Mouse (Mus musculus) cerebellum, adult 11 months (tissue): ENCODE measurements around the gene Atp7a.
"Not testable (repeated sequence)": the region's sequence is repeated elsewhere in the genome, so short reads cannot be mapped to it uniquely, and the experiment has no call there.

Experiments
- DNase-seq: peaks from one replicate; pipeline ENCODE4 v3.0.0; 2022

The Atp7a gene

GRCm38 (mm10) chrX:106026418-106027342, at the start of gene Atp7a:
TSS of gene Atp7a (plus strand) at chrX:106027276.
- DNase-seq: peak; percentile 77

- no peak for DNase-seq
These were observed 25.5 kb upstream of the Atp7a start for GRCm38 (mm10) chrX:106001605-106002004.

DNA sequence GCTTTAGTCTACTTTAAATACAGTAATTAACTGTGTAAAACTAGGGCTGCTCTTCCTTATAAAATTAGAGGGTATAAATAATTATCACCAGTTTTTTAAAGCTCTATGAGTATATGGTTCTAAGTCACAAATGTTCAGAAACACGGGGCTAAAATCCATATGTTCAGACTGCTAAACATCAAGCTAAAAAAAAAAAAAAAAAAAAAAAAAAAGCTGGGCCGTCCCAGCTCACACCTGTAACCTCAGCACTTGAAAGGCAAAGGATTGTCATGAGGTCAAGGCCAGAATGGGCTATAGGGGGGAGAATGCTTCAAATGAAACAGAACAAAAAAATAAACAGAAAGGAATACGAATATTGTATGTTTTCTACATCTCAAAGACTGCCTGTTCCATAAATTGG, 16.3 kb upstream of the Atp7a start:
- DNase-seq: no peak

GRCm38 (mm10) chrX:106011465-106012159, 15.5 kb upstream of the Atp7a start, which contains the start of gene Magt1:
TSS of gene Magt1 (minus strand) at chrX:106011906.
- DNase-seq: peak; percentile 76

GRCm38 (mm10) chrX:106012559-106012958, 14.5 kb upstream of the Atp7a start:
- DNase-seq: no peak

- DNase-seq: peak; percentile 24
These were observed 13.9 kb upstream of the Atp7a start for GRCm38 (mm10) chrX:106013217-106013616.

DNA sequence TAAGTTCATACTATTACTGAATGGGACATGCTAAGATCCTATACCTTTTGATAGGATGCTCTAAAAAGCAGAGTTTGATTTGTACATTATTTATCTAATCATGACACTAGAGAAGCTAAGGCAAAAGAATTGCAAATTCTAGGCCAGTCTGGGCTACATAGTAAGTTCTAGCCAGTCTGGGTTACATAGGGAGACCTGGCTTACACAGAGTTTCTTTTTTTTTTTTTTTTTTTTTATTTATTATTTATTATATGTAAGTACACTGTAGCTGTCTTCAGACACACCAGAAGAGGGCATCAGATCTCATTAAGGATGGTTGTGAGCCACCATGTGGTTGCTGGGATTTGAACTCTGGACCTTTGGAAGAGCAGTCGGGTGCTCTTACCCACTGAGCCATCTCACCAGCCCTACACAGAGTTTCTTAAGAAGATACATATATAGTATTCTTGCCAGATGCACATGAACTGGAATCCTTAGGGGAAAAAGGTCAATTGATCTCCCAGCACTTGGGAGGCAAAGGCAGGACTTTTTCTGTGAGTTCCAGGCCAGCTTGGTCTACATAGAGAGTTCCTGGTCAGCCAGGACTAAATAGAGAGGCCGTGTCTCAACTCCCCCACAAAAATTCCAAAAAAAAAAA, 12.2 kb upstream of the Atp7a start:
- not testable (repeated sequence) for DNase-seq

- DNase-seq: peak; percentile 66
These were observed 11.3 kb upstream of the Atp7a start, which contains the start of gene Cox7b for GRCm38 (mm10) chrX:106015571-106016322. TSS of gene Cox7b (plus strand) at chrX:106015700.

DNA sequence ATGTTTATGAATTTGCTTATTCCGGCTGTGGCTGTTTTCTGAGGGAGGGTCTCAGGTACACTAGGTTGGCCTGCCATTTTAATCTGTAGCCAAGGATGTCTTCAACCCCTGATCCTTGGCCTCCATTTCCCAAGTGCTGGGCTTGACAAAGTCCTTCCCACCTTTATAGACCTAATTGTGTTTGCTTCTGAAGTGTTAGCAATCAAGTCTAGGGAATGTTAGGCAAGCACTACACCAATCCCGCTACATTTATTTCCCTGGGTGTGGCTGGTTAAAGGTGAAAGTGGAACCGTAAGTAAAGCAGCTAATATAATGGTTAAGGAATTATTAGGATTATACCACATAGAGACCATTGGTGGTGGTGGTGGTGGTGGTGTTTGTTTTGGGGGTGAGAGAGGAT, 10.0 kb upstream of the Atp7a start:
- no peak for DNase-seq

DNA sequence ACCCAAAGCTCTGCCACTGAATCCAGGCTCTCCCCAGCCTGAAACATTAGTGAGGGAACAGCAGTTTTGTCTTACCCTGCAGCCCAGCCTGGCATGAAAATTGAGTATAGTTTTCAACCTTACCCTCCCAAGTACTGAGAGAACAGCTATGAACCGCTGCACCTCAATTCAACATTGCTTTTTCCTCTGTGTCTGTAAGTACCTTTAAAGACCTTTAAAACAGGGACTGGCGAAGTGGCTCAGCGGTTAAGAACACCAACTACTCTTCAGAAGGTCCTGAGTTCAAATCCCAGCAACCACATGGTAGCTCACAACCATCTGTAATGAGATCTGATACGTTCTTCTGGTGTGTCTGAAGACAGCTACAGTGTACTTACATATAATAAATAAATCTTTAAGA, 9.6 kb upstream of the Atp7a start:
- DNase-seq: no peak

GRCm38 (mm10) chrX:106027343-106027674, 233 bp downstream of the Atp7a start:
- DNase-seq: no peak

DNA sequence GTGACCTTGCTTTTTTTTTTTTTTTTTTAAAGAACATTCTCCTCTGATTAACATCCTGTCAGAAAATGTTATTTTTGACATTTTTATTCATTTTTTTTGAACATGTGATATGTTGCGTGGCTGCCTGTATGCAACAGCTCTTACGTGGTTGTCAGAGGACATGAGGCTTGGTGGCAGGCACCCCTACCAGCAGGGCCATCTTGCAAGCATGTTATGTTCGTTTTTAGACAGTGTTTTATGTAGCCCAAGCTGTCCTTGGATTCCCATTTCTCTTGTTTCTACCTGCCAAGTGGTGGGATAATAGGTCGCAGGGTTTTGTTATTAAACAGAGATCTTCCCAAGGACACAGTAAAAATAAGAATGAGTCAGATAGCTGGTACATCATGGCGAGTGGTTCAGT, 3.1 kb downstream of the Atp7a start:
- no peak for DNase-seq

GRCm38 (mm10) chrX:106031124-106031523, 4.0 kb downstream of the Atp7a start:
- DNase-seq: no peak

- no peak for DNase-seq
These were observed 8.7 kb downstream of the Atp7a start for GRCm38 (mm10) chrX:106035727-106036126.

DNA sequence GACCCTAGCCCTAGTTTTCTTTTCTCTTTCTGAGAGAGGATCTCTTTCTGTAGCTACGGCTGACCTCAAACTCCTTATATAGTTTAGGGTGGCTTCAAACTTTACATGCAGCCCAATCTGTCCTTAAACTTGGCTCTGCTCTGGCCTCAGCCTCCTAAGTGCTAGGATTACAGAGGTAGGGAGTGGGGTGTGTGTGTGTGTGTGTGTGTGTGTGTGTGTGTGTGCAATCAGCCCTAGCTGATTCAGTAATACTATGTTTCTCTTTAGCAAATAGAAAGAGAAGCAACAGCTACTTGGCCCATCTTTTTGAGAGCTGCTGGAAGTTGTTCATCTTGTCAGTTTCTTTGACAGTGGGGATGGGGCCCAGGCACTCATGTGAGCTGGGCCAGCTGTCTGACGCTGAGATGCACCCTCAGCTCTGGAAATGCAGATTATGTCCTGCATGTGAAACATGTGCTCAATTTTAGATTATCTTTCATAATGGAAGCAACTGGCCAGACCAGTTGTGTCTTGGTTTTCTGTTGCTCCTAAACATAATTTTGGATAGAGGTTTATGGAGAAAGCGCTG, 10.2 kb downstream of the Atp7a start:
- no peak for DNase-seq

DNA sequence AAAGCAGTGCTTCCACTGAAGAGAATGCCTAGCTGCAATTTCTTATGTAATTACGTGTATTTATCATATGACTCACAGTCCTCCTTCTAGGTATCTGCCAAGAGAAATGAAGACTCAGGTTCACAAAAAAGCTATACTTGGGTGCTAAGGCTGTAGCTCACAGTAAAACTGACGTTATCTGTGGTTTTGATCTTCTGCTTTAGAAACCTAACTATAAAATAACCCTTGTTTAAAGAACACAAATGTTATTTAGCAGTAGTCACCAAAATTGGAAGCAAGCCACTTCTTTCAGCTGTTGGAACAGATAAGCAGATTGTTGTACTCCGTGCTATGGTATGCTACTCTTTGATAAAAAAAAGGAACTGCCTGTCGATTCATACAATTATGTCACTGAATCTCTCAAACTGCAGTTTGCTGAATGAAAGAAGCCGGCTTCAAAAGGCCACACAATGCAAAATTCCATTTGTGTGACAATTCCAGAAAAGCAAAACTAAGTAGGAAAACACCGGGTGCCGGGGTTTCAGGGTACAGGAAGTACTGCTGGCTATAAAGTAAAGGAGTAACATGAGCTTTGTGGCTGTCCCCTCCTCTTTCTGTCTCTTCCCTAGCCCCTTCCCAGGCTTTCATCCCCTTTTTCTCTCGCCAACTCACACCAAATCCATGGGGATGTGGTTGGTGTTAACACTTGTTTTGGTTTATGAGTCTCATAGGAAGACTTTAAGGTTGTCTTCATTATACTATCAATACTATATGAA, 17.0 kb downstream of the Atp7a start:
- DNase-seq: no peak

DNA sequence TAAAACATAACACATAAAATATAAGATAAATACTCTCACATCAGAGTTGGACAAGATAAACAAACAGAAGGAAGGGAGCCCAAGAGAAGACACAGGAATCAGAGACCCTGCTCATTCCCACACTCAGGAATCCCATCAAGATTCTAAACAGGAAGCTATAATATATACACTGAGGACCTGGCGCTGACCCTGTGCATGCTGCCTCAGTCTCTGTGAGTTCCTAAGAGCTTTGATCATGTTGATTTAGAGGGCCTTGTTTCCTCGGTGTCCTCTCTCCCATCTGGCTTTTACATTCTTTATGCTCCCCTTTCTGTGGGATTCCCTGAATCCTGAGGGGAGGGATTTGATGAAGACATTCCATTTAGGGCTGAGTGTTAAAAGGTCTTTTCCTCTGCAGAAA, 18.4 kb downstream of the Atp7a start:
- DNase-seq: no peak

GRCm38 (mm10) chrX:106045928-106046327, 18.9 kb downstream of the Atp7a start:
- DNase-seq: no peak

- DNase-seq: no peak
These were observed 21.1 kb downstream of the Atp7a start for GRCm38 (mm10) chrX:106048191-106048590.

DNA sequence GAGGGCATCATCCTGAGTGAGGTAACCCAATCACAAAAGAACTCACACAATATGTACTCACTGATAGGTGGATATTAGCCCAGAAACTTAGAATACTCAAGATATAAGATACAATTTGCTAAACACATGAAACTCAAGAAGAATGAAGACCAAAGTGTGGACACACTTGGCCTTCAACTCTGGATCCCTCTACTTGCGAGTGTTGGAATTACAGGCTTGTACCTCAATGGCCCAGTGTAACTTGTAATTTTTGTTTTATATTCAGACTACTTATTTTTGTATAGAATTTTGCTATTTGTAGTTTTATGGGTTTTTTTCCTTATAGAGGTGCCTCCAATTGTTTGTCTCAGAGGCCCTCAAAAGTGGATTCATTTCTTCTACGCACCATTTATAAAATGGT, 50.8 kb downstream of the Atp7a start:
- not testable (repeated sequence) for DNase-seq

- no peak for DNase-seq
These were observed 53.9 kb downstream of the Atp7a start for GRCm38 (mm10) chrX:106080811-106081443.
